Mouse (Mus musculus) stomach, embryonic 16.5 days (tissue): Measurements from ENCODE around the gene Cotl1. TPM values are rescaled to one million over a fixed set of nuclear protein-coding genes. Genes with fewer than 3 reads are reported as not detected.

Experiments used
- ATAC-seq: fragments of 200-750 bp; cut with Nextera tagmentation; 2 replicates; pipeline ENCODE4 v1.8.0; 2017; ENCODE audit warnings: moderate number of reproducible peaks, moderate TSS enrichment; ENCODE audit not compliant: insufficient read depth, low FRiP score
- H3K27ac ChIP-seq: fragments of 300-500 bp; sonication (generic); 2 replicates; pipeline ENCODE4 v1.5.1; 2014; ENCODE audit warnings: low read length
- H3K27me3 ChIP-seq: fragments of 300-500 bp; sonication (generic); 2 replicates; pipeline ENCODE4 v1.6.1; 2014; ENCODE audit warnings: low read length, control low read depth, mixed read lengths; ENCODE audit not compliant: control insufficient read depth, insufficient read depth
- H3K36me3 ChIP-seq: fragments of 300-500 bp; sonication (generic); 2 replicates; pipeline ENCODE4 v1.6.1; 2014; ENCODE audit warnings: low read length; ENCODE audit not compliant: control insufficient read depth, insufficient read depth
- H3K4me1 ChIP-seq: fragments of 300-500 bp; sonication (generic); 2 replicates; pipeline ENCODE4 v1.6.1; 2014; ENCODE audit warnings: low read length, control low read depth, mixed read lengths; ENCODE audit not compliant: control insufficient read depth, insufficient read depth
- H3K4me2 ChIP-seq: fragments of 300-500 bp; sonication (generic); 2 replicates; pipeline ENCODE4 v1.6.1; 2014; ENCODE audit warnings: low read depth, low read length, mixed read lengths
- H3K4me3 ChIP-seq: fragments of 300-500 bp; sonication (generic); replicated peaks from 2 replicates; pipeline ENCODE4 v1.5.1; 2014; ENCODE audit warnings: mild to moderate bottlenecking, low read length
- H3K9ac ChIP-seq: fragments of 300-500 bp; sonication (generic); 2 replicates; pipeline ENCODE4 v1.6.1; 2014; ENCODE audit warnings: low read length
- H3K9me3 ChIP-seq: fragments of 300-500 bp; sonication (generic); replicated peaks from 2 replicates; pipeline ENCODE4 v1.6.1; 2016; ENCODE audit warnings: low read length, control low read depth; ENCODE audit not compliant: control insufficient read depth
- WGBS: fragments of 180-500 bp; shearing (Covaris S2); extraction: QIAGEN DNeasy Blood & Tissue Kit; methylation state at CpG from one replicate; pipeline ENCODE4 v1.1.7; 2014; 5-methylcytosine and 5-hydroxymethylcytosine counted together
- polyA plus RNA-seq: library from polyadenylated mRNA; unstranded; fragments of >200 nt; fragmentation: Nextera tagmentation; extraction: Ambion mirVana; gene quantifications from 2 replicates; pipeline ENCODE4 v1.2.1, GENCODE M21; 2015

Gene Cotl1
- polyA plus RNA-seq, 1 experiment from 2014 or later, result 144 TPM

GRCm38 (mm10) chr8:119762226-119763220, 77.8 kb downstream of the Cotl1 start:
- H3K27ac ChIP-seq, result no peak overlapping the region
- H3K9me3 ChIP-seq, result no peaks in the 10 kb centered on the region
- H3K9ac ChIP-seq, result no peak overlapping the region
- H3K4me1 ChIP-seq, result peaks cover 5% of the 10 kb centered on the region
- no peak overlapping the region for H3K4me2 ChIP-seq
- 84% methylated on average over 21 of the region's 21 CpGs for WGBS
- H3K36me3 ChIP-seq, result peaks cover 5% of the 10 kb centered on the region
- H3K4me3 ChIP-seq, result no peak overlapping the region
- no peak for ATAC-seq
- H3K27me3 ChIP-seq, result no peaks in the 10 kb centered on the region

GRCm38 (mm10) chr8:119761692-119762091, 78.7 kb downstream of the Cotl1 start:
- no peaks in the 10 kb centered on the region for H3K27me3 ChIP-seq
- H3K27ac ChIP-seq, result no peak overlapping the region
- peaks cover 2% of the 10 kb centered on the region for H3K36me3 ChIP-seq
- no peak overlapping the region for H3K4me3 ChIP-seq
- H3K4me2 ChIP-seq, result no peak overlapping the region
- no peak for ATAC-seq
- WGBS, result 89% methylated on average over 11 of the region's 11 CpGs
- H3K9ac ChIP-seq, result no peak overlapping the region
- peaks cover 6% of the 10 kb centered on the region for H3K4me1 ChIP-seq
- no peaks in the 10 kb centered on the region for H3K9me3 ChIP-seq

Other genes with a start within 250 kb of the Cotl1 start
- 11.0 and 11.3 TPM in 2 replicates for gene Taf1c, start 235.3 kb downstream of the Cotl1 start, polyA plus RNA-seq
- 0.06 TPM in 1 of 2 replicates, not detected in the other for gene Adad2, start 227.8 kb downstream of the Cotl1 start, polyA plus RNA-seq
- gene Kcng4, start 204.9 kb downstream of the Cotl1 start, polyA plus RNA-seq, result 0.10 and 0.18 TPM in 2 replicates
- gene Wfdc1, start 174.2 kb downstream of the Cotl1 start, polyA plus RNA-seq, result 33.9 and 38.6 TPM in 2 replicates
- 10.8 and 15.9 TPM in 2 replicates for gene Atp2c2, start 140.5 kb downstream of the Cotl1 start, polyA plus RNA-seq
- gene Tldc1, start 62.1 kb downstream of the Cotl1 start, polyA plus RNA-seq, result 14.5 and 16.5 TPM in 2 replicates
- 10.7 and 12.7 TPM in 2 replicates for gene Klhl36, start 21.7 kb upstream of the Cotl1 start, polyA plus RNA-seq
- 118 and 141 TPM in 2 replicates for gene Usp10, start 69.8 kb upstream of the Cotl1 start, polyA plus RNA-seq
- gene Gm20388, start 70.3 kb upstream of the Cotl1 start, polyA plus RNA-seq, result 7.4 and 11.0 TPM in 2 replicates
- 38.1 and 39.7 TPM in 2 replicates for gene Crispld2, start 151.9 kb upstream of the Cotl1 start, polyA plus RNA-seq